Mouse (Mus musculus) heart, embryonic 10.5 days (tissue): ENCODE measurements around the gene Kdm6b. TPM values are rescaled to one million over a fixed set of nuclear protein-coding genes. Genes with fewer than 3 reads are reported as not detected.
A peak's percentile ranks its signal among the peaks of the same experiment; 100 is the strongest.

ENCODE experiments used
- DNase-seq: peaks from one replicate; pipeline ENCODE4 v3.0.0-alpha.2; 2017; ENCODE audit warnings: low spot score
- H3K27ac ChIP-seq: fragments of 300-500 bp; sonication (generic); 2 replicates; pipeline ENCODE4 v1.5.1; 2016; ENCODE audit warnings: mild to moderate bottlenecking
- H3K27me3 ChIP-seq: fragments of 300-500 bp; sonication (generic); 2 replicates; pipeline ENCODE4 v1.6.1; 2016; ENCODE audit warnings: mild to moderate bottlenecking; ENCODE audit not compliant: poor library complexity, insufficient read depth, severe bottlenecking
- H3K36me3 ChIP-seq: fragments of 300-500 bp; sonication (generic); 2 replicates; pipeline ENCODE4 v1.6.1; 2016; ENCODE audit warnings: mild to moderate bottlenecking, moderate library complexity
- H3K4me1 ChIP-seq: fragments of 300-500 bp; sonication (generic); 2 replicates; pipeline ENCODE4 v1.6.1; 2016; ENCODE audit warnings: mild to moderate bottlenecking
- H3K4me3 ChIP-seq: fragments of 300-500 bp; sonication (generic); 2 replicates; pipeline ENCODE4 v1.5.1; 2016; ENCODE audit warnings: mild to moderate bottlenecking, moderate library complexity
- H3K9me3 ChIP-seq: fragments of 300-500 bp; sonication (generic); 2 replicates; pipeline ENCODE4 v1.6.1; 2016; ENCODE audit warnings: mild to moderate bottlenecking, moderate library complexity
- WGBS: fragments of 180-500 bp; shearing (Covaris S2); methylation state at CpG from one replicate; pipeline ENCODE4 v1.1.7; 2016; 5-methylcytosine and 5-hydroxymethylcytosine counted together
- polyA plus RNA-seq: library from polyadenylated mRNA; unstranded; fragments of >200 nt; fragmentation: Nextera tagmentation; extraction: Ambion mirVana; gene quantifications from 2 replicates; pipeline ENCODE4 v1.2.1, GENCODE M21; 2016

The Kdm6b gene
- polyA plus RNA-seq, 1 experiment from 2014 or later, result 26.9 TPM

DNA sequence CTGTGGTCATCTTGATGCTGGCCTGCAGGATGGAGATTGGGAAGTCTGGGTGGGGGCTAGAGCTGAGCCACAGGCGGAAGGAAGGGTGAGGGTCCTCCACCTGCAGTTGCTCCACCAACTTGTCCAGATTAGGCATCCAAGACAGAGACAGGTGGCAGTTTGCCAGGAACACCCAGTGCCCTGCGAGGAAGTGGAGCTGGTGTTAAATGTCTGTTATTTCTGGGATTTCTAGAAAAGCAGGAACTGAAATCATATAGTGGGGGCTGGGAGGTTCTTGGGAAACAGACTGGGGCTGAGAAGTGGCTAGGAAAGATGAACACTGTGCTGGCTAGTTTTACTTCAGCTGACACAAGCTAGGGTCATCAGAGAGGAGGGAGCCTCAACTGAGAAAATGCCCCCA is 15.8 kb upstream of the Kdm6b start:
- DNase-seq, result no peak
- no peak overlapping the region for H3K27ac ChIP-seq
- H3K36me3 ChIP-seq, result no peaks in the 10 kb centered on the region
- H3K27me3 ChIP-seq, result peaks cover 6% of the 10 kb centered on the region; the same call in 1 of the 2 replicates
- no peak overlapping the region for H3K4me3 ChIP-seq
- 33% methylated on average over 2 of the region's 2 CpGs for WGBS
- no peaks in the 10 kb centered on the region for H3K9me3 ChIP-seq
- H3K4me1 ChIP-seq, result peaks cover 18% of the 10 kb centered on the region

DNA sequence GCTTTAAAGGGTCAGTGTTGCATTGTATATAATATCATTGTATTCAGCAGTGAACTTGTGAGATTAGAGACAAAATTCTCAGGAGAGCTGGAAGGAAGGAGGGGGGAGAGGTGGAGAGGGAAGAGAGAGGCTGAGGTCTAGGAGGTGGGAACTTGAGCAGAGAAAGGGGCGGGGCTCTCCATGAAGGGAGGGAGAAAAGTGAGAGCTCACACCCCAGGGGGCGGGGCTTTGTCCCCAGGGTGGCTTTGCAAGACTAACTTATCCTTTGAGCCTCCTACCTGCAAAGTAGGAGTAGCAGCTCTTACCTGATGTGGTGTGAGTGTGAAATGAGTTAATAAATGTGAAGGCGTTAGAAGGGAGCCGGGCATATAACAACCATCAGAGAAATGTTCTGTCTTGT is 15.3 kb upstream of the Kdm6b start:
- 20% methylated on average over 4 of the region's 4 CpGs for WGBS
- Histone ChIP-seq H3K4me3 (no peak overlapping the region), H3K27ac (no peak overlapping the region), H3K4me1 (peaks cover 21% of the 10 kb centered on the region), H3K27me3 (peaks cover 11% of the 10 kb centered on the region; the same call in 1 of the 2 replicates), H3K9me3 (no peaks in the 10 kb centered on the region), H3K36me3 (no peaks in the 10 kb centered on the region)
- DNase-seq, result no peak

DNA sequence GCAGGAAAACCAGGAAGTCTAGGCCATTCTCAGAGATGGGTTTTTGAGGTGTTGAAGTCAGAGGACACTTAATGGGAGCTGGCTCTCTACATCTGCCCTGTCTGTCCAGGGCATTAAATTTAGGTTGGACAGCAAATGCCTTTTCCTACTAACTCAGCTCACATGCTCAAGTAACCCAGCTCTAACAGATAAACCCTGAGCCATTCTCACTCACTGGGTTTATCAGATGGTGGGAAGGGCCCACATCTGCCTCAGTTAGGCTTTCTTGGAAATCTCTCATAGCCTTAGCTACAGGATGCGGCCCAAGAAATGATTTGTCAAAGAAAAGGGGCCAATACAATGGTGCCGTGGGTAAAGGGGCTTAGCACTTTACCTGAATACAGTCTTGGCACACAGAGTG is 12.8 kb upstream of the Kdm6b start:
- H3K4me3 ChIP-seq, result no peak overlapping the region
- peaks cover 29% of the 10 kb centered on the region for H3K27me3 ChIP-seq
- peaks cover 19% of the 10 kb centered on the region for H3K4me1 ChIP-seq
- DNase-seq, result no peak
- H3K36me3 ChIP-seq, result no peaks in the 10 kb centered on the region
- WGBS, result 86% methylated on average over 2 of the region's 2 CpGs
- H3K9me3 ChIP-seq, result no peaks in the 10 kb centered on the region
- no peak overlapping the region for H3K27ac ChIP-seq

DNA sequence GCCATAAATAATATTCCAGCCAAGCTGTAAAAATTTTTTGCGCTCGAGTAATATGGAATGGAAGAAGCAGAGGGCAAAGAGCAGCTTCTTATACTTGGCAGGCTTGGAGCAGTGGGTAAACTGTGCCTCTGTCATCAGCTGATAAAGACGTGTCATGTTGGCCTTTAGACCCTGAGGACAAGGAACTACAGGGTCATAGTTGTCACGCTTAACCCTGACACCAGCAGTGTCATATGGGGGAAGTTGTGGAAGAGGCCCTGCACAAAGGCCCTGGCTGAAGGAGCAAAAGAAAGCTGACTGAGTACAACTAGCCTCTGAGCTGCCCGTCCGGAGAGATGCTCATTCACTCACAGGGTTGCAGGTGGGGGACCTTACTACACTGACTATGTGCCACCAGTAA is 10.4 kb upstream of the Kdm6b start:
- no peaks in the 10 kb centered on the region for H3K9me3 ChIP-seq

DNA sequence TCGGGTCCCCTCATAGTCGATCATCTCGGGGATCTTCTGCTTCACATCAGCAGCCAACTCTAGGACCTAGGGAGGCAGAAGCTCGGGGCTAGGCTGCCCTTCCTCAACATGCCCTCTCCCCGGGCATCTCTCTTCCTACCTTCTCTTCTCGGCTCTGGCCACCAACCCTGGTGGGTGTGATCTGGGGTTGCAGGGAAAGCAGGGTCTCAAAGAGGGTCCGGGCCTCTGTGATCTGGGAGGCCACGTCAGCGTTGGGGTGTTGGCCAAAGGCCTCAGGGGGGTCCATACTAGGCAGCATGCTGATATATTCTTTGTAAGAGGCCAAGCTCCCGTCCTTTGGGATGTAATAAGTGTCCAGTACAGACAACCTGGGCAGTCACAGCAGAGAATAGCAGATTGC is 9.4 kb upstream of the Kdm6b start:
- H3K4me1 ChIP-seq, result peaks cover 39% of the 10 kb centered on the region
- H3K9me3 ChIP-seq, result no peaks in the 10 kb centered on the region
- 82% methylated on average over 10 of the region's 10 CpGs for WGBS
- DNase-seq, result no peak
- H3K4me3 ChIP-seq, result no peak overlapping the region
- no peaks in the 10 kb centered on the region for H3K36me3 ChIP-seq
- no peak overlapping the region for H3K27ac ChIP-seq
- peaks cover 38% of the 10 kb centered on the region for H3K27me3 ChIP-seq

More for the DNA sequence above, 10.4 kb upstream of the Kdm6b start:
- Histone ChIP-seq H3K27ac (no peak overlapping the region), H3K36me3 (no peaks in the 10 kb centered on the region), H3K4me3 (no peak overlapping the region), H3K4me1 (peaks cover 34% of the 10 kb centered on the region), H3K27me3 (peaks cover 38% of the 10 kb centered on the region)
- 55% methylated on average over 6 of the region's 6 CpGs for WGBS
- DNase-seq, result no peak

DNA sequence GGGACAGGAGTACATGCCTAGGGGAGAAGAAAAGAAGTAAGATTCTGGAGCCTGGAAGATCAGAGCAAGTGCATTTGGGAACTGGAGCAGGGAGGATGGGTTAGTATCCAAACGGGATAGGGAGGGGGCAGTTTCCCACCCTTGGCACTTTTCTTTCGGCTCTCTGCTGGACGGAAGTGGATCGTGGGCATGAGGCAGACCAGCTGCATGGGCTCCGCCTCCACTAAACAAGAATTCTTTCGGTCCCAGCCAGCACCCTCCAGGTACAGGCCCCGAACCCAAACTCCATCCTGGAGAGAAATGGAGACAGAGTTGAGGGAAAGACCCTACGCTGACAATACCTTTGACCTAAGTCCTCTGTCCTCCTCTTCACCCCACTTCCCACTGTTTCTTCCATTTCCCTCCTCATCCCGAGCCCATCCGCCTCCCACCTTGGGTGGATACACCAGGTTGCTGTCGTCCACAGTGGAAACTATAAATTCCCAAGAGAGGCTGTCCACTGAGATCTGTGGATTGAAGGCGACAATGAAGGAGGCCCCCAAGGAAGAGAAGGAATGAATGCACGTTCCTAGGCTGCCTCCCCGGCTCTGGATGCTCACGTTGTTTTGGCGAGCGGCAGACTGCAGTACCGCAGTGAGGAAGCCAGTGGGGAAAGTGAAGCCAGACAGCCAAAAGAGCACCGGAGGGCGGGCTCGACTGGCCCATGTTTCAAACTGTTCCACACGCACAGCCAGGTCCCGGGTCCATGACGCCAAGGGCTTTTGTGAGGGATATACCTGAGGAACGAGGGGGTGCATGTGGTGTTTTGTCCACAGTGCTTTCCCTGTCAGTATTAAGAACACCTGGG is 7.9 kb upstream of the Kdm6b start:
- Histone ChIP-seq H3K4me1 (peaks cover 52% of the 10 kb centered on the region), H3K9me3 (no peaks in the 10 kb centered on the region), H3K36me3 (no peaks in the 10 kb centered on the region), H3K27me3 (peaks cover 38% of the 10 kb centered on the region), H3K27ac (0 out of 2 replicates have a peak overlapping the region, but pooled peaks have one; percentile 98), H3K4me3 (peak overlapping the region; percentile 86)
- 12% methylated on average over 25 of the region's 25 CpGs for WGBS
- no peak for DNase-seq

- WGBS, result 7% methylated on average over 10 of the region's 10 CpGs
- Histone ChIP-seq H3K36me3 (no peaks in the 10 kb centered on the region), H3K27me3 (peaks cover 38% of the 10 kb centered on the region), H3K27ac (peak overlapping the region; percentile 98), H3K9me3 (no peaks in the 10 kb centered on the region), H3K4me1 (peaks cover 57% of the 10 kb centered on the region), H3K4me3 (peak overlapping the region; percentile 86)
- no peak for DNase-seq
These were observed 7.1 kb upstream of the Kdm6b start for GRCm38 (mm10) chr11:69420554-69421000.

GRCm38 (mm10) chr11:69419813-69420553 is 6.5 kb upstream of the Kdm6b start:
- peaks cover 63% of the 10 kb centered on the region for H3K4me1 ChIP-seq
- H3K27ac ChIP-seq, result peak overlapping the region; percentile 98
- under 1% methylated on average over 31 of the region's 31 CpGs for WGBS
- DNase-seq, result no peak
- no peaks in the 10 kb centered on the region for H3K9me3 ChIP-seq
- no peaks in the 10 kb centered on the region for H3K36me3 ChIP-seq
- peaks cover 38% of the 10 kb centered on the region for H3K27me3 ChIP-seq
- peak overlapping the region; percentile 86 for H3K4me3 ChIP-seq

- H3K27ac ChIP-seq, result peak overlapping the region; percentile 98
- peak overlapping the region; percentile 86 for H3K4me3 ChIP-seq
- peaks cover 38% of the 10 kb centered on the region for H3K27me3 ChIP-seq
- H3K4me1 ChIP-seq, result peaks cover 68% of the 10 kb centered on the region
- no peaks in the 10 kb centered on the region for H3K36me3 ChIP-seq
- WGBS, result under 1% methylated on average over 19 of the region's 19 CpGs
- H3K9me3 ChIP-seq, result no peaks in the 10 kb centered on the region
- no peak for DNase-seq
These were observed 6.0 kb upstream of the Kdm6b start for GRCm38 (mm10) chr11:69419443-69419812.

GRCm38 (mm10) chr11:69418481-69419442 is 5.3 kb upstream of the Kdm6b start:
- Histone ChIP-seq H3K9me3 (no peaks in the 10 kb centered on the region), H3K27ac (peak overlapping the region; percentile 98), H3K4me1 (peaks cover 72% of the 10 kb centered on the region), H3K27me3 (peaks cover 32% of the 10 kb centered on the region), H3K4me3 (peak overlapping the region; percentile 86), H3K36me3 (no peaks in the 10 kb centered on the region)
- peak; percentile 98 for DNase-seq
- WGBS, result under 1% methylated on average over 45 of the region's 45 CpGs

GRCm38 (mm10) chr11:69417449-69418384 is 4.2 kb upstream of the Kdm6b start:
- Histone ChIP-seq H3K4me1 (peaks cover 83% of the 10 kb centered on the region), H3K27me3 (peaks cover 23% of the 10 kb centered on the region), H3K36me3 (peaks cover 7% of the 10 kb centered on the region), H3K9me3 (no peaks in the 10 kb centered on the region), H3K27ac (peak overlapping the region; percentile 98), H3K4me3 (peak overlapping the region; percentile 86)
- under 1% methylated on average over 39 of the region's 39 CpGs for WGBS
- peak; percentile 97 for DNase-seq
